Mouse (Mus musculus) cortical plate, adult 2 months (tissue): ENCODE results near the gene Rab2b.

Experiments used
- CTCF ChIP-seq: fragments of 200-500 bp; IDR thresholded peaks from 2 replicates; pipeline ENCODE4 v1.5.1; 2011; ENCODE audit warnings: mild to moderate bottlenecking, control low read depth, low read length; ENCODE audit not compliant: insufficient read depth; ENCODE audit errors: extremely low read depth
- POLR2A ChIP-seq: fragments of 200-500 bp; IDR thresholded peaks from 2 replicates; pipeline ENCODE4 v1.6.1; 2011; ENCODE audit warnings: mild to moderate bottlenecking, low read length, control low read depth; ENCODE audit not compliant: insufficient read depth; ENCODE audit errors: extremely low read depth

GRCm38 (mm10) chr14:52277210-52277609 lies 2.1 kb downstream of the Rab2b start:
- no peak for TF ChIP-seq CTCF
- no peak for TF ChIP-seq POLR2A
